ENCODE assay signal across 14 mouse cellular contexts in the genomic region with DNA sequence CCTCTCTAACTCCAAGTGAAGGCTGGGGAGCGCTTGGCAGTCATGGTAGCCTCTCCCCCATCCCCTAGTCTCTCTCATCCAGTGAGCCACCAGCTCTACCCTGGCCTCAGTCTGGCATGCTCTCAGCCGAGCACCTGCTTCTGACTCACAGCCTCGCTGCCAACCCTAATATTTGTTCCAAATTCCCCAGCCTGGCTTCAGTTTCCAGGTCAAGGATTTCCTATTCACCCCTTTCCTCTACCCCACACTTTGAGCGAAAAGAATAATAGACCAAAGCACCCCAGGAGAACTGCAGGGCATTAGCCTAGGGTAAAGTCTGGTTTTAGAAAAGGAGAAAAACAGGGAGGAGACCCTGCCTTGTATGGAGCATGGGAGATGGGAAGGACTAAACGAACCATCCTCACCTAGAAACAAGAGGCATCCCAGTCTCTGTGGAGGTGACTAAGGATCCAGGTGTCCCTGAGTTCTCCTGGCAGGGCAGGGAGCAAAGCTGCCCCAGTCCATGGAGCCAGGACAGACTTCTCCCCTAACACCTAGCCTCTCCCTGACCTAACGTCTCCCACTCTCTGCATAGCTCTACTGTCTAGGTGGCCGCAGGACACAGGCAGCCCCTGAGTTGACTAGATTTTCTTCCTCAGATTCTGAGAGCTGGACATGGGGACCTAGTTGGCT.
DNase-seq lines count a peak whose midpoint lies in the region; ATAC-seq and TF ChIP-seq lines count a peak whose summit lies in the region.
"Had no signal": no experiment of that assay in that cellular context is flagged by ENCODE, and none has a peak within 500 bp of the region (broad histone marks: within the 10 kb centered on the region; RNA-seq: fewer than 3 reads in every experiment).

No protein-coding gene starts in this region.

- ATAC-seq in kidney, embryonic 14.5 days (ENCODE audit: low FRiP score, low TSS enrichment), result no peak
- ATAC-seq in stomach, postnatal 0 days (ENCODE audit: low FRiP score, low TSS enrichment), result no peak
- ATAC-seq in forebrain, embryonic 11.5 days (replicated peaks; ENCODE audit: low FRiP score), result no peak

- peak; percentile 46 for DNase-seq in adrenal gland, postnatal 10 days
- no peak for DNase-seq in adrenal gland, adult 8-10 months
- DNase-seq in kidney, postnatal 36 days, result peak; percentile 42 to 54
- peak; percentile 81 to 91 for DNase-seq in cerebellum, adult 2 months
- peak; percentile 50 for DNase-seq in stomach, postnatal 0 days (ENCODE audit: low spot score)
- DNase-seq in forebrain, embryonic 11.5 days (ENCODE audit: low spot score), result no peak
- DNase-seq in liver, result no peak
- DNase-seq: B cell, adult 2 months; layer of hippocampus, adult 9-11 months; lung, adult 18-20 months; thymus, adult 2 months had no signal

- no peak overlapping the region for H3K4me2 ChIP-seq in kidney, embryonic 14.5 days (replicated peaks; ENCODE audit: low read depth, low read length)
- H3K4me2 ChIP-seq in stomach, postnatal 0 days (replicated peaks; ENCODE audit: low read depth), result no peak overlapping the region
- no peak overlapping the region for H3K4me2 ChIP-seq in forebrain, embryonic 11.5 days (ENCODE audit: low read depth, low read length, severe bottlenecking)
- H3K4me2 ChIP-seq: heart, embryonic 13.5 days had no signal

- no peak for TF ChIP-seq POLR2A in cerebellum, adult 2 months (IDR thresholded peaks at IDR 0.05; ENCODE audit: borderline replicate concordance, insufficient read depth, low read length)

- WGBS in kidney, embryonic 14.5 days, result 79% methylated on average over 7 of the region's 7 CpGs
- WGBS in cerebellum, adult 2 months, result 18% methylated on average over 7 of the region's 7 CpGs
- 60% methylated on average over 7 of the region's 7 CpGs for WGBS in stomach, postnatal 0 days
- WGBS in forebrain, embryonic 11.5 days, result 64% methylated on average over 7 of the region's 7 CpGs

- no peaks in the 10 kb centered on the region for H3K27me3 ChIP-seq in kidney, embryonic 14.5 days (ENCODE audit: control insufficient read depth, insufficient read depth, low read length)
- H3K27me3 ChIP-seq in cerebellum, adult 2 months (ENCODE audit: control insufficient read depth, insufficient read depth, low read length), result no peaks in the 10 kb centered on the region
- H3K27me3 ChIP-seq in stomach, postnatal 0 days (ENCODE audit: control insufficient read depth, insufficient read depth, low read length), result no peaks in the 10 kb centered on the region
- H3K27me3 ChIP-seq in forebrain, embryonic 11.5 days (ENCODE audit: control insufficient read depth, insufficient read depth, low read length), result no peaks in the 10 kb centered on the region
- H3K27me3 ChIP-seq: heart, embryonic 13.5 days; megakaryocyte, embryonic 14.5 days had no signal

- no peaks in the 10 kb centered on the region for H3K36me3 ChIP-seq in kidney, embryonic 14.5 days (ENCODE audit: control insufficient read depth, insufficient read depth, low read length)
- H3K36me3 ChIP-seq in stomach, postnatal 0 days (ENCODE audit: control insufficient read depth, insufficient read depth, low read length), result no peaks in the 10 kb centered on the region
- H3K36me3 ChIP-seq in forebrain, embryonic 11.5 days (ENCODE audit: control insufficient read depth, insufficient read depth, low read length), result no peaks in the 10 kb centered on the region
- H3K36me3 ChIP-seq: heart, embryonic 13.5 days had no signal

- H3K27ac ChIP-seq in kidney, embryonic 14.5 days (ENCODE audit: low read depth, low read length), result no peak overlapping the region
- peak overlapping the region; percentile 87 for H3K27ac ChIP-seq in cerebellum, adult 2 months (ENCODE audit: insufficient read depth, low read length)
- 0 out of 2 replicates have a peak overlapping the region, but pooled peaks have one; percentile 4 for H3K27ac ChIP-seq in stomach, postnatal 0 days (replicated peaks)
- H3K27ac ChIP-seq in forebrain, embryonic 11.5 days (ENCODE audit: low read depth, low read length), result no peak overlapping the region
- H3K27ac ChIP-seq: heart, embryonic 13.5 days had no signal

- no peak for TF ChIP-seq CTCF in cerebellum, adult 2 months (IDR thresholded peaks at IDR 0.05; ENCODE audit: borderline replicate concordance, insufficient read depth, low read depth, low read length)
- no peak for TF ChIP-seq CTCF in stomach, postnatal 0 days (IDR thresholded peaks at IDR 0.05; ENCODE audit: low read depth)

- H3K9ac ChIP-seq in kidney, embryonic 14.5 days (ENCODE audit: low read depth, low read length), result no peak overlapping the region
- no peak overlapping the region for H3K9ac ChIP-seq in stomach, postnatal 0 days (ENCODE audit: low read length)
- H3K9ac ChIP-seq in forebrain, embryonic 11.5 days (ENCODE audit: low read length), result no peak overlapping the region
- H3K9ac ChIP-seq: heart, embryonic 13.5 days had no signal

- H3K4me3 ChIP-seq in kidney, embryonic 14.5 days (ENCODE audit: low read length), result no peak overlapping the region
- H3K4me3 ChIP-seq in cerebellum, adult 2 months (replicated peaks; ENCODE audit: insufficient read depth, low read depth, low read length), result no peak overlapping the region
- no peak overlapping the region for H3K4me3 ChIP-seq in stomach, postnatal 0 days (ENCODE audit: low read depth, low read length)
- H3K4me3 ChIP-seq in forebrain, embryonic 11.5 days (ENCODE audit: low read depth, low read length), result no peak overlapping the region
- H3K4me3 ChIP-seq: heart, embryonic 13.5 days; megakaryocyte, embryonic 14.5 days had no signal

- H3K9me3 ChIP-seq in kidney, embryonic 14.5 days (ENCODE audit: control insufficient read depth, low read length), result no peaks in the 10 kb centered on the region
- no peaks in the 10 kb centered on the region for H3K9me3 ChIP-seq in stomach, postnatal 0 days (ENCODE audit: control insufficient read depth, low read length)
- H3K9me3 ChIP-seq in forebrain, embryonic 11.5 days (ENCODE audit: control insufficient read depth, low read length), result no peaks in the 10 kb centered on the region
- H3K9me3 ChIP-seq: heart, embryonic 13.5 days had no signal

- no peak for TF ChIP-seq EP300 in stomach, postnatal 0 days (optimal IDR thresholded peaks at IDR 0.05)

- H3K4me1 ChIP-seq in kidney, embryonic 14.5 days (ENCODE audit: control insufficient read depth, insufficient read depth, low read length), result peaks cover 10% of the 10 kb centered on the region; the same call in 1 of the 2 replicates
- H3K4me1 ChIP-seq in cerebellum, adult 2 months (ENCODE audit: control insufficient read depth, insufficient read depth, low read length), result peaks cover 38% of the 10 kb centered on the region
- peaks cover 5% of the 10 kb centered on the region; the same call in 1 of the 2 replicates for H3K4me1 ChIP-seq in stomach, postnatal 0 days (replicated peaks; ENCODE audit: control insufficient read depth, insufficient read depth)
- no peaks in the 10 kb centered on the region; the same call in 1 of the 2 replicates for H3K4me1 ChIP-seq in forebrain, embryonic 11.5 days (replicated peaks; ENCODE audit: control insufficient read depth, insufficient read depth, low read length)

Comparison
In these comparisons a context has a peak if more than half of its experiments do, and no peak if none do; other contexts are left out.
1. DNase-seq: peak in adrenal gland, postnatal 10 days (single experiment), kidney, postnatal 36 days (2 of 2), cerebellum, adult 2 months (2 of 2) and stomach, postnatal 0 days (single experiment); none in adrenal gland, adult 8-10 months (single experiment), forebrain, embryonic 11.5 days (single experiment) and liver (single experiment).
2. H3K27ac ChIP-seq: peak in cerebellum, adult 2 months (single experiment) and stomach, postnatal 0 days (single experiment); none in kidney, embryonic 14.5 days (single experiment) and forebrain, embryonic 11.5 days (single experiment).